Mouse (Mus musculus) thymus, adult 2 months (tissue): ENCODE data around the gene Tmem267. TPM values are rescaled to one million over a fixed set of nuclear protein-coding genes. Genes with fewer than 3 reads are reported as not detected.
"Not testable (repeated sequence)": the region's sequence is repeated elsewhere in the genome, so short reads cannot be mapped to it uniquely, and the experiment has no call there.

Source experiments
- DNase-seq: peaks from one replicate; pipeline ENCODE4 v3.0.0; 2021
- H3K27ac ChIP-seq: fragments of 200-500 bp; 2 replicates; pipeline ENCODE4 v1.5.1; 2012; ENCODE audit warnings: low read length, control low read depth; ENCODE audit not compliant: control insufficient read depth, insufficient read depth
- H3K27me3 ChIP-seq: fragments of 200-500 bp; 2 replicates; pipeline ENCODE4 v1.6.1; 2012; ENCODE audit warnings: mild to moderate bottlenecking, low read length, moderate library complexity, mixed read lengths; ENCODE audit not compliant: control insufficient read depth, insufficient read depth
- H3K36me3 ChIP-seq: fragments of 200-500 bp; 2 replicates; pipeline ENCODE4 v1.6.1; 2012; ENCODE audit warnings: mild to moderate bottlenecking, low read length, moderate library complexity; ENCODE audit not compliant: control insufficient read depth, insufficient read depth
- H3K4me1 ChIP-seq: fragments of 200-500 bp; replicated peaks from 2 replicates; pipeline ENCODE4 v1.6.1; 2012; ENCODE audit warnings: low read length; ENCODE audit not compliant: control insufficient read depth, insufficient read depth
- H3K4me3 ChIP-seq: fragments of 200-500 bp; 2 replicates; pipeline ENCODE4 v1.5.1; 2012; ENCODE audit warnings: mild to moderate bottlenecking, low read length, control low read depth, moderate library complexity; ENCODE audit not compliant: control insufficient read depth, insufficient read depth
- CTCF ChIP-seq: fragments of 200-500 bp; IDR thresholded peaks from 2 replicates; pipeline ENCODE4 v1.5.1; 2012; ENCODE audit warnings: mild to moderate bottlenecking, control low read depth, low read length, moderate library complexity, borderline replicate concordance; ENCODE audit not compliant: control insufficient read depth, poor library complexity, insufficient read depth; ENCODE audit errors: extremely low read depth
- POLR2A ChIP-seq: fragments of 200-500 bp; IDR thresholded peaks from 2 replicates; pipeline ENCODE4 v1.6.1; 2012; ENCODE audit warnings: mild to moderate bottlenecking, low read length, control low read depth, moderate library complexity; ENCODE audit not compliant: control insufficient read depth, poor library complexity, insufficient read depth; ENCODE audit errors: extremely low read depth
- WGBS: fragments of 180-500 bp; shearing (Covaris S2); methylation state at CpG from one replicate; pipeline ENCODE4 v1.1.7; 2018; 5-methylcytosine and 5-hydroxymethylcytosine counted together
- polyA plus RNA-seq: library from polyadenylated mRNA; depleted of rRNA; stranded (reverse); fragments of >200 nt; gene quantifications from 2 replicates; pipeline ENCODE4 v1.2.3, GENCODE M21; 2012

The Tmem267 gene
- polyA plus RNA-seq, 1 experiment = 10.4 TPM

DNA sequence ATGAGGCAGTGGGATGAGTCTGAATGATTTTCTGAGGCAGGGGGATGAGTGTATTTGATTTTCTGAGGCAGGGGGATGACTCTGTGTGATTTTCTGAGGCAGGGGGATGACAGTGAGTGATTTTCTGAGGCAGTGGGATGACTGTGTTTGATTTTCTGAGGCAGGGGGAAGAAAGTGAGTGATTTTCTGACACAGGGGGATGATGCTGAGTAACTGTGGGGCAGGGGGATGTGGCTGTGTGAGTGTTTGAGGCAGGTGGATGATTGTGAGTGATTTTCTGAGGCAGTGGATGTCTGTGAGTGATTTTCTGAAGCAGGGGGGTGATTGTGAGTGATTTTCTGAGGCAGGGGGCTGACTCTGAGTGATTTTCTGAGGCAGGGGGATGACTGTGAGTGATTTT lies 112.3 kb downstream of the Tmem267 start:
- not testable (repeated sequence) for H3K4me1 ChIP-seq, H3K36me3 ChIP-seq, H3K4me3 ChIP-seq, H3K27me3 ChIP-seq, H3K27ac ChIP-seq
- DNase-seq = peak; percentile 56

DNA sequence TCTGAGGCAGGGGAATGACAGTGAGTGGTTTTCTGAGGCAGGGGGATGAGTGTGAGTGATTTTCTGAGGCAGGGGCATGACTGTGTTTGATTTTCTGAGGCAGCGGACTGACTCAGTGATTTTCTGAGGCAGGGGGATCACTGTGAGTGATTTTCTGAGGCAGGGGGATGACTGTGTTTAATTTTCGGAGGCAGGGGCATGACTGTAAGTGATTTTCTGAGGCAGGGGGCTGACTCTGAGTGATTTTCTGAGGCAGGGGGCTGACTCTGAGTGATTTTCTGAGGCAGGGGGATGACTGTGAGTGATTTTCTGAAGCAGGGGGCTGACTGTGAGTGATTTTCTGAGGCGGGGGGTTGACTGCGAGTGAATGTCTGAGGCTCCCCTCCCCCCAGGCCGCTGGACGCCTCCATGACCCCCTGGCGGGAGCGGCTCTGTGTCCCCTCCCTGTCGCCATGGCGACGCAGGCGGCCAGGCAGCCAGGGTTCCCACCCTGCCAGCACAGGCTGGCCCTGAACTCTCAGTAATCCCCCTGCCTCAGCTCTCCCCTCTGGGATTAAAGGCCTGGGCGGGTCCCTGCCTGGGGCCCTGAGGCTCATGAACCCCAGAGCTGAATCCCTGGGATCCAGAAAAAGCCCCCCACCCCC lies 115.0 kb downstream of the Tmem267 start:
- not testable (repeated sequence) for H3K4me1 ChIP-seq
- DNase-seq = peak; percentile 51

DNA sequence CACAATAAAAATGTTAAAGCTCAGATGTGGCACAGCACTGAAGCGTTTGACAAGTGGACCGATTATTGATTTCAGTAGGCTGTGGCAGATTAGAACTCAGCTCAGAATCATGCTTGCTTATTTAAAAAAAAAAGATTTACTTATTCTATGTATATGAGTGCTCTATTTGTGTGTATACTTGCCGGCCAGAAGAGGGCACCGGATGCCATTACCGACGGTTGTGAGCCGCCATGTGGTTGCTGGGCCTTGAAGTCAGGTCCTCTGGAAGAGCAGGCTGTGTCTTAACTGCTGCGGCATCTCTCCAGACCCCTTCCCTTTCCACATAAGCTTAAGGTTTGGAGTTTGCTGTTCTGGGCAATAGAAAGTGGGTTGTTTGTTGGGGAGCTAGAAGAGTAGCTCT lies 116.1 kb downstream of the Tmem267 start:
- H3K27me3 ChIP-seq, H3K27ac ChIP-seq, H3K4me1 ChIP-seq, H3K4me3 ChIP-seq, H3K36me3 ChIP-seq, DNase-seq: not testable (repeated sequence)
- 96% methylated on average over 8 of the region's 8 CpGs for WGBS

More for the DNA sequence above, 115.0 kb downstream of the Tmem267 start:
- not testable (repeated sequence) for H3K27me3 ChIP-seq, H3K36me3 ChIP-seq, H3K4me3 ChIP-seq, H3K27ac ChIP-seq
- WGBS = 63% methylated on average over 13 of the region's 13 CpGs

DNA sequence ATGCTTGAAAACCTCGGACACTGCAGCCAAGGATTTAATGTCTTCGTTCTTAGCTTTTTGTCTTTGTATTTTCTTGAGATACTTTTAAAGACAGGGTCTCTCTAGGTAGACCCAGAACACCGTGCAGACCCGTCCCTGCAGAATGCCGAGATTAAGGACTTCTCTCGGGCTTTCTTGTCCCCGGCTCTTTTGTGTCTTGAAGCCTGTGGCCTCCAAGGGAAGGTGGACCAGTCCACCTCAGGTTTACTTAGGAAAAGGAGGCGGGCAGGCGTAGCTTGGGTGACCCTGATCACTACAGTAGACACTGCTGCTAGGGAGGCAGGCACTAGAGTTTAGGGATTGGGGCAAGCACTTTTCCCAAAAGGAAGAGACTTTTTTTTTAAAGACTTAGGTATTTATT lies 116.5 kb downstream of the Tmem267 start:
- H3K4me3 ChIP-seq, H3K27me3 ChIP-seq, DNase-seq, H3K27ac ChIP-seq, H3K36me3 ChIP-seq, H3K4me1 ChIP-seq: not testable (repeated sequence)
- 96% methylated on average over 8 of the region's 9 CpGs for WGBS

DNA sequence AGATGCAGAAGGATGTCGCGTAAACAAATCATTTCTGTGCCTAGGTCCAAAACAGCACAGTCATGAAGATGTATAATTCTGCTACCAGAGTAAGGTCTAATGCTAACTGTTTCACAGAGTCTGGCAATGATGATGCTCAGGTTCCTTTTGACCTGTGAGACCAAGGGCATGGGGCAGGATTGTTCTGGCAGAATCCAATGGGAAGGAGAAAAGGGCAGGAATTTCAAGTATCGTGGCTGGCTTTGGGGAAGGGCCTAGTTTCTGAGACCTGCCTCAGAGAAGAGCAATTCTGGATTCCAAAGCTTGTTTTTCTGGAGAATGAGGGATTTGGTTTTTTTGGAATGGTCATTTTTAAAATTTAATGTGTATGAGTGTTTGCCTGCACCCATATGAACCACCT lies 131.0 kb downstream of the Tmem267 start:
- no peak for TF ChIP-seq CTCF
- no peak for TF ChIP-seq POLR2A
- H3K27ac ChIP-seq = no peak overlapping the region
- H3K4me3 ChIP-seq = no peak overlapping the region
- 98% methylated on average over 3 of the region's 3 CpGs for WGBS
- DNase-seq = no peak
- H3K36me3 ChIP-seq = no peaks in the 10 kb centered on the region
- H3K27me3 ChIP-seq = no peaks in the 10 kb centered on the region
- no peaks in the 10 kb centered on the region for H3K4me1 ChIP-seq

DNA sequence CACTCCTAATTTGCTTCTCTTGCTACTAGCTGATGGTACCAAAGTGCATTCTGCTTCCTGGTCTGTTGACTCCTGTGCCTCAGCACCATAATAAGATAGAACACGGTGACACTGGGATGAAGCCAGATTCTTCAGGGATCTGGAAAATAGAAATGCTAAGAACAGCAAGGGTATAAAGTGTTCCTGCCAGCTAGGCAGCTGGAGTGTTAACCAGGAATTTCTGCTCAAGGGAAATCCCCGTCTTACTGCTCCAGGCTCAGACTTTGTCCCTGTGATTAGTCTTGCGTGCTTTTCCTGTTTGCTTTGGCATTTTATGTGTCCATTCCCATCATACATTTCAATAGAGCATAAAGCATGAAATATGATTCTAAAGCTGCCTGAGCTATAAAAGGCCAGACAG lies 131.9 kb downstream of the Tmem267 start:
- TF ChIP-seq CTCF (no peak), POLR2A (no peak)

DNA sequence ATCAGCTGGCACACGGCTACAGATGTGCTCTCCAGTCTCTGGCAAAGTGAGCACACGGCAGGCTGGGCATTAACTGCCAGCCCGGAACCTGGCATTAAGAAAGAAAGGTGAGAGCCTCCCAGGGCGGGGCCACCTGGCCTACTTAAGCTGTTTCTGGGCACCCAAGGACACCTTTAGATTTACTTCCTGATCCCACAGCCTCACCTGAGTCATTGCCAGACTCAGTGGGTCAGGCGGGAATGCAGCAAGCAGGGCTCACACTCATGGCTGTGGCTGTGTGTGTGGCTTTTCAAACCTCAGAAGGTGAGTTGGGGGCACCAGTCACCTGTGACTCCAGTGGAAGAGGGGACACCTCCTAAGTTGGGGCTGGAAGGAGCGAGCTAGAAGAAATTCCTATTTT lies 135.8 kb downstream of the Tmem267 start, which contains the start of gene Ccl28:
TSS of gene Ccl28 (plus strand) at position 186 of the 400 bp plus-strand sequence.
- H3K27me3 ChIP-seq = no peaks in the 10 kb centered on the region
- WGBS = 85% methylated on average over 6 of the region's 6 CpGs
- no peaks in the 10 kb centered on the region for H3K4me1 ChIP-seq
- H3K4me3 ChIP-seq = no peak within 1 kb of the TSS
- no peak within 1 kb of the TSS for H3K27ac ChIP-seq
- no peak for DNase-seq
- TF ChIP-seq POLR2A (no peak), CTCF (no peak)
- H3K36me3 ChIP-seq = no peaks in the 10 kb centered on the region

More for the DNA sequence above, 131.9 kb downstream of the Tmem267 start:
- Histone ChIP-seq H3K4me3 (no peak overlapping the region), H3K27me3 (no peaks in the 10 kb centered on the region), H3K27ac (no peak overlapping the region), H3K36me3 (no peaks in the 10 kb centered on the region), H3K4me1 (no peaks in the 10 kb centered on the region)
- no peak for DNase-seq
- WGBS = 86% methylated on average over 3 of the region's 3 CpGs

DNA sequence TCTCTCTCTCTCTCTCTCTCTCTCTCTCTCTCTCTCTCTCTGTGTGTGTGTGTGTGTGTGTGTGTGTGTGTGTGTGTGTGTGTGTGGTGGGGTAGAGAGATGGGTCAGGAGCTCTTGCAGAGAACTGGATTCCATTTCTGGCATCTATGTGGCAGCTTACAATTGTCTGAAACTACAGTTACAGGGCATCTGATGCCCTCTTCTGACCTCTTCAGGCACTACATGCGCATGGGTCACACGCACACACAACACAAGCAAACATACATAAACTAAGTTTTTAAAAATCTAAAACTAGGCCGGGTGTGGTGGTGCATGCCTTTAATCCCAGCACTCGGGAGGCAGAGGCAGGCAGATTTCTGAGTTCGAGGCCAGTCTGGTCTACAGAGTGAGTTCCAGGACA lies 138.1 kb downstream of the Tmem267 start:
- DNase-seq = peak; percentile 18
- H3K4me1 ChIP-seq, H3K4me3 ChIP-seq, H3K36me3 ChIP-seq, H3K27me3 ChIP-seq, H3K27ac ChIP-seq: not testable (repeated sequence)
- WGBS = 78% methylated on average over 5 of the region's 5 CpGs
